Mouse (Mus musculus): Measurements from ENCODE around the gene Fuom.

DNA sequence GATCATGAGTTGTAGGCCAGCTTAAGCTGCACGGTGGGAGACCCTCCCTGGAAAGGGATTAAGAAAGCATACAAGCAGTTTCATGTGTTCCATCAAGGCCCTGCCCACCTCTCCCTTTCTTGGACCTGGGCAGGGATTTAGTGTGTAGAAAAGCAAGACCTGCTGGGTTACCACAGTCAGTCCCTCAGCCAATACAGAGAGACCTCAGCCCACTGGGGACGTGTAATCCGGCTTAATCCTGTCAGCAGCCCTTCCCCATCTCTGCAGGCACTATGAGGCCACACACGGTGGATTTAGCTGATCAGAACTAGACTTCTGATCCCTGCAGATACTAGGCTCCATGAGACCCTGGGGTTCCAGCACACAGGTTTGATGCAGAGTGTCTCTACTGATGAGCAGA lies 42.6 kb downstream of the Fuom start:
- TF ChIP-seq CTCF (IDR thresholded peaks at IDR 0.05; ENCODE audit: borderline replicate concordance, control insufficient read depth, extremely low read depth, insufficient read depth, low read length, poor library complexity) (no peak), POLR2A (IDR thresholded peaks at IDR 0.05; ENCODE audit: control insufficient read depth, extremely low read depth, insufficient read depth, low read length, poor library complexity) (no peak)

Data from thymus, adult 2 months (tissue).